Mouse (Mus musculus) WW6 (cell line): ENCODE results near the gene Prune1.
"Not testable (repeated sequence)": the region's sequence is repeated elsewhere in the genome, so short reads cannot be mapped to it uniquely, and the experiment has no call there.

ENCODE experiments used
- DNase-seq: peaks from one replicate; pipeline ENCODE4 v3.0.0-alpha.2; 2013; ENCODE audit warnings: low read depth, low spot score

Gene Prune1

GRCm38 (mm10) chr3:95212889-95213608 is 68.8 kb downstream of the Prune1 start:
- DNase-seq = not testable (repeated sequence)

- no peak for DNase-seq
These were observed 71.3 kb downstream of the Prune1 start for GRCm38 (mm10) chr3:95210585-95210984.

DNA sequence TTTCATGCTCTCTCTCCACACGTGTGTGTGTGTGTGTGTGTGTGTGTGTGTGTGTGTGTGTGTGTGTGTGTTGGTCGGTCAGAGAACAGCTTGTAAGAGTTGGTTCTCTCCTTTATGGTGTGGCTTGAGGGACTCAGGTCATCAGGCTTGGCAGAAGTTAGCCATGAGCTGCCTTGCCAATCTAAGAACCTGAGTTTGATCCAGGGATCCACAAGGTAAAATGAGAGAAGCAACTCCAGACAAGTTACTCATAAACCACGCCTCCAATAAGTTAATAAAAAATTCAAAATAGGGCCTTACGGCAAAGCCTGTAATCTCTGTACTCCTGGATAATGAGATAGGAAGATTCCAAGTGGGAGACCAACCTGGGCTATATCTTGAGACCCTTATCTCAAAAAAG is 73.6 kb downstream of the Prune1 start:
- no peak for DNase-seq

- no peak for DNase-seq
These were observed 78.0 kb downstream of the Prune1 start for GRCm38 (mm10) chr3:95203880-95204279.
